Mouse (Mus musculus) adipocyte (in vitro differentiated cells): Measurements from ENCODE around the gene Ttll10.
A peak's percentile ranks its signal among the peaks of the same experiment; 100 is the strongest.

Source experiments
- DNase-seq: peaks from one replicate; pipeline ENCODE4 v3.0.0-alpha.2; 2016; ENCODE audit warnings: low spot score

The Ttll10 gene

DNA sequence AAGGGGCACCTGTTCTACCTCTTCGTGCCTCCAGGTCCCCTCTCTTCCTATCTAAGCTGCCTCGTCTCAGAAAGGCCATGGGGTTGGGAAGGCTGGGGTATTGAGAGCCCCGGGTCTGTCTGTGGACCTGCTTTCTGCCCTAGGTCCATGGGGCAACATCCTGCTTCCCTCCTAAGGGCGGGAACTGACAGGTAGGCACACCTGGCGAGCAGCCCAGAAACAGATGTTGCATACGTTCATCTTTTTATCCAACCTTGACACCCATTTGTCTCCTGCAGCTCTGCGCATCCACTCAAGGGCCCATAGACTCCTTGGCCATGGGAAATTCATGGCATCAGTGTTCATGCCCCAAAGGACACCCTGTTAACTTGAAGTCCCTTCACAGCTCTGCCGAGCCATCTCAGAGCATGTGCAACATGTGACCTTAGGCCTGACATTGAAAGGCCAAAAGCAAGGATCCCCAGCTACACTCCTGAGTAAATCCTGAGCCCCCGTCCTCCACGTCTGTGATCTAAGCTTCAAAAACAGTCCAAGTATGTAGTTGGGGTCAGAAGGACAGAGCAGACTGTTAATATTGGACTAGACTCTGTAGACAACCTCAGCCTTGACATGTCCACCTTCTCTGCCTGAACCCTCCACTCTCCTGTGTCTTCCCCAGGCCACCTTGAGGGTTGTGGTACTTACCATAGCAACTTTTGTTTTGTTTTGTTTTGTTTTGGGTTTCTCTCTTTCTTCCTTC lies 6.1 kb upstream of the Ttll10 start:
- DNase-seq: no peak

DNA sequence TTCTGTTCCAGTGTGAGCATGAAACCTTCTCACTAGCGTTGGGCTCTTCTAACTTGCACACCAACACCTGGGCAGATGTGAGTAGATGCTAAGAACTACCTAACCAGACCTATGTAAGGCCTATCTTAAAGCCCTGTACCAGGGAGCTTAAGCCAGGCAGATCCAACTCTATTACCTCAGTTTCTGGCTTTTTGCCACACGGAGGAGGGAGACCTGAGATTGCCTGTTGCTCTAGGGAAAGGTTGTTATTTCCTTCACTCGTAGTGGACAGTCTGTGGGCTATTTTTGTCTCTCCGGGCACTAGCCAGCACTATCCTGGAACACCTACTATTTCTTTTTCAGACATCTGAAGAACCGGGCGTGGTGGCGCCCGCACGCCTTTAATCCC lies 5.3 kb upstream of the Ttll10 start:
- DNase-seq: no peak

DNA sequence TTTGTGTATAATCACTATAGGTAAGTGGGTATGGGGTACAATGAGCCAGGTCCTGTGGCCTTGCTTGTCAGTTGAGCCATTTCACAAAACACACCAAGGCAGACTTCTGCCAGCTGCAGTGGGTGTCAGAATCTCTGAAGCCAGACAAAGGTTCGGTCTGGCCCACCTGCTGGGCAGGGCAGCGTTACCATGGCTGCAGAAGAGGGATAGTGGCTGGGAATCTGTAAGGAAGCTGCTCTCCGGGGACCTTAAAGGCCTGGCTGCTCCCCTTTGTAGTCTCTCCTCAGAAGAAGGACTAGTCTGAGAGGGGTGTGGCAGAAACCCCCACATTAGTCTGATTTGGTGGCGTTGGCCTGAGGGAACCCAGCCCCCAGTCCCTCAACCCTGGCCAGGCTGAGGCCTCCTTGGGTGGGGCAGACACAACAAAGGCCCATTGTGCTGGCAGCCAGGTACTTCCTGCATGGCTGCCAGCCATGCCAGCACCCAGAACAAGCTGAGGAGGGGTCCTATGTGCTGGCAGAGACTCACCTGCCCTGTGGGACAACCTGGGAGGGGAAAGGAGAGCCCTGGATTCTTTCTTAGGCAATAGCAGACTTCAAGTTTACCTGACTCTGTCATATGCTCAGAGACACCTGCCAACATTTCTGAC lies 4.8 kb upstream of the Ttll10 start:
- DNase-seq: no peak

DNA sequence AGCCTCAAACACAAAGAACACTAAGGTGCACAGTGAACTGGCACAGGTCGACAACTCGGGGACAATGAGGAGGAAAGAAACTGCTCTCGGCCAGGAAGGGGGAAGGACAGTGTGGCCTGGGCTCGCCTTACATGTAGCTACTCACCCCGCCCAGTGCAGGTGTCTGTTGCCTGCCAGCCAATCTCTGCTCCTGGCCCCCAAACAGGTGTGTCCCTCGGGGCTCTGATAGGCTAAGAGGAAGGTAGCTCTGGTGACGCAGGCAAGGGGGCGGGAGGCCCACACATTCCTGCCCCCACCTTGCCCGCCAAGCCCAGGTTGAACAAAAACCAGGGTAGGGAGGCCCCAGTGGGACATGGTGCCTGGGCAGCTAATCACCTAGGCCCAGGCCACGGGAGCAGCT lies 499 bp upstream of the Ttll10 start:
- DNase-seq: no peak

DNA sequence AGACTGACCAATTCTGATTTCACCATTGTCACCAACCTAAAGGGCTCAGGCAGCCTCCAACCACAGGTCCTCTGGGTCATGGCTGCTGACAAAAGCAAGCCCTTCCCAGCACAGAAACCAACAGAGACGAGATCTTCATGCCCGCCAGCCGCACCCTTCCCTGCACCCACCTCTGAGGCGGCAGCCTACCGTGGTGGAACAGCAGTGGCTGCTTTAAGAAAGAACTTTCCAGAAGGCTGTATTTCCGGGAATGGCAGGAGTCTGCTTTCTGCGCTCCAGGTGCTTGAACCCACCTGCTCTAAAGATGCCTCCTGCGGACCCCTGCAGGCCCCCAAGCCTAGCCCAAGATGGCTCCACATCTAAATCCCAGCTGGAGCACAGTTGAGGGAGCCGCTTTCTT lies 388 bp downstream of the Ttll10 start:
- DNase-seq: no peak

DNA sequence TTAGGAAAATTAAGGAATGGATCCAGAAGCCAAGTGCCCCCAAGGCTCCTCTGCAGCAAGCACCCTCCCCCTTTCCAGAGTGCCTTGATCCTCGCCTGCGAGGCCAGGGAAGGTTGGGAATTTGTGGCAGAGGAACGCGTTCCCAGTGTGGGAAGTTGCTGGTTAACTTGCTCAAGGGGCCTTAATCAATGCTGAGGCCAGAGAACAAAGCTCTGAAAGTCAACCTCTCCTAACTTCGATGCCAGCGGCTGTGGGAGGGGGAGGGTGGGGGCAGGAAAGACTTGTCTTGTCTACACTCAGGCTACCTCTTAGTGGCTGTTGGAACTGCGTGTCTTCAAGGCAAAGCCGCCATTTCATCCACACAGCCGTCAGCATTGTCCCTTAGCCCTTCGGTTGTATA lies 1.5 kb downstream of the Ttll10 start:
- DNase-seq: no peak

DNA sequence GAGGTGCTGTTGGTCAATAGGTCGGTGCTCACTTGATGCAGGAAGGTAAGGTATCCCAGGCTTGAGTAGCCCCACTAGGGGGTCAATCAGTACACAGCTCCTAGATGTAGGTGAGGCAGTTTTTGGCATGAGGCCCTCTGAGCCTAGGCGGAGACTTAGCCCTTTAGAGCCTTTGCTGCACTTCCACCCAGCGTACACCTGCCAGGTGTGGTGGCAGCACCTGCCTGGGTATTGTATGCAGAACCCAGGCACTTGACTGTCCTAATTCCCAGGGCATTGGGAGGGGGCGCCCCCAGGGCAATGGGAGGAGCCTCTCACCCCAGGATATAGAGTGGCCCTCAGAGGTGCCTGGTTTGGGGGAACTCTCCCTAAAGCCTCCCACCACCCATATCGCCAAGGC lies 4.0 kb downstream of the Ttll10 start:
- no peak for DNase-seq

DNA sequence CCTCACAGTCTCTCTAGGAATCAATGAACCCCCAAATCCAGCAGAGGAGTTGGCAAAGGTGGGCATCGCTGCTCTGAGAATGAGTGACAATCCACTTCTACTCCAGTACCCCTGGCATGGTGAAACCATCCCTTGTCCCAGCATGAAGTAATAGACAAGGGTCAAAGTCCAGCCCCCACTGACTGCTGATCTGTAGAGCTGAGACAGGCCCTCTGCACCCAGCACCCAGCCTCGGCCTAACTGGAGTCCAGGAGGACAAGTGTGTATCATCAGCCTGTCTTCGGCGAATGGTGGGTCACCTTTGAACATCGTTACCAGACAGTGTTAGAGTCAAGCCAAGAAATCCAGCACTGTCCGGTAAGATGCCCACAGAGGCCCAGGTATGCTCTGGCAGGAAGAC lies 4.6 kb downstream of the Ttll10 start:
- no peak for DNase-seq

DNA sequence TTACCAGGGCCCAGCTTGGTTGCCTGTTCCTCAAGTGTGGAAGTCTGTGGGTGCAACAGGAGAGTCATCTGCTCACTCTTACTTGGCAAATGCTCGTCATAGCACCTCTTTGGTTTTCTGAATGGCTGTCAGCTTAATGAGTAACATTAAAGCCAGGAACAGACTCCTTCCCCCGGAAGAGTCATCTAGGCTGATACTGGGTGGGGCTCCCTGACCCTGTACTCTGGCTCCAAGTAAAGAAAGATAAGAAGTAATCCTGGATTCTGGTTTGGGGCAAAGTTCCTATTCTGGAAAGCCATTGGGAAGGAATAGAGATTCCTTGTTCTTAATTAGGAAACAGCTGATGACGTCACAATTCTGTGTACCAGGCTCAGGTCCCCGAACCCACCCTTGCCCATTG lies 5.1 kb downstream of the Ttll10 start:
- no peak for DNase-seq

DNA sequence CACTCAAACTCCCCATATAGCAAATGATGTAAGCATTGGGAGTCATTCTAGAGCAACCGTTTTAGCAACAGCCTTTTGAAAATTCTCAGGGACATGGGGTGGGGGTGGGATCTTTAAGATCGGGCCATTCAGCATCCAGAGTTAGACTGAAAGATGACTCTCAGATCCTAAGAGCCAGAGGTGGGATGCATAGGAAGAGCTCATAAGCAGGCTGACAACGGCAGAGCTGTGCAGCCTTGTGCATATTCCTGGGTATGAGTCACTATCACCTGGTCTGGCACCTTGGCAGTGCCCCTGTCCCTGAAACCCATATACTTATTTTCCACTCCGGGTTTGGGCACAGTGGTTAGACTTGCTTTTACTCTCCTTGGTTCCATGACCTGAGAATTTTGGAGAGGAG lies 6.1 kb downstream of the Ttll10 start:
- no peak for DNase-seq

DNA sequence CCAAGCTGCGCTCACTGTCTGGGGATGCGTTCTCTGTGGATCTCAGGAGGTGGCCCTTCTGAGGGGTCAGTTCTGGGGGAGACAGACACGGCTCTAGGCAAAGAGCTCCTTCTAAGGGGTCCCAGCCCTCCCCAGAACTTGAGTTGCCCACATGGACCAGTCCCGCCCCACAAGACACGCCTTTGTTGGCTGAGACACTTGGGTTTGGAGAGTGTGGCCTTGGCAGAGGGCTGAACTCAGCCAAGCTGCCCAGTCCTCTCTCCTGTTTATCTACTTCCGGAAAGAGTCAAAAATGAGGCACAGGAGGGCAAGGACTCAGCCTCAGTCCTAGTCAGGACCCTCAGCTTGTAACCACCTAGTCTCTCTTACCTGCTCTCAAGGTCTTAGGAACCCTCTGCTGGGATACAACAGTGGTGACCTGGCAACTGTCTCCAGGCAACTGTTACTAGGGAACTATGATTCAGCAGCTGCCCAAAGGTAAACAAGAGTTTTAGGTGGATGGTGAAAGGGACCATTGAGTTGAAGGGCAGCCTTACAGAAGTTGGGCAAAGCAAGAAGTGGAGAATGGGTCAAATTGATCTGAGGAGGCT lies 8.7 kb downstream of the Ttll10 start:
- DNase-seq: no peak

DNA sequence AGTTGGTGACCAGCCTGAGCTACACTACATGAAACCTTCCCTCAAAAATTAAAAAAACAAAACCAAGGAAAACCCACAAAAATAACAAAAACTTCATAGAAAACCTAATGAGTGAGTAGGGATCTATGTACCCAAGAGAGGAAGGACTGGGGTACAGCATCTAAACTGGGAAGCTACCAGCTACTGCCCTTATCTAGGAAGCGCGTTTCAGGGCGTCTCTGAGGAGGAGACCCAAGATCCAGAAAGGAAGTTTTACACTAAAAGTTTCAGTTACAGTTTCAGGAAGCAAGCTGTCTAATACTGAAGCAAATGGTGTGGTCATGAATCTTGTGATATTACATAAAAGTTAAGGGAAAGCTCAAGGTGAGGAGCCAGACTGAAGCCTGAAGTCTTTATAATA lies 9.4 kb downstream of the Ttll10 start:
- no peak for DNase-seq

DNA sequence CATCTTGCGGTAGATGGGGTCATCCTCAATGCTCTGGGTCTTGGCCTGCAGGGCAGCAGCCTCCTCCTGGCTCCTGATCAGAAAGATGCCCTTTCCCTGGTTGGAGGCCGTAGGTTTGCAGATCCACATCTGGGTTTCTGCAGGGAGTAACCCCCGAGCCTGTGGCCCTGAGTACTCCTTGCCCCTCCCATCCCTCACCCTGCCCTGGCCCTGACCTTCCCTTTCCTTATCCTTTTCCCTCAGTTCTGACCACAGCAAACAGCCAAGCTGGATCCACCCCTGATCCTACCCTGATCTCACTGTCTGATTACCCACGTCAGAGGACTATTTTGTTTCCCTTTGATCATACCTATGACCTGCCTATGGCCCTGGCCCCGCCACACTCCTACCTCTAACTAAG lies 14.5 kb downstream of the Ttll10 start:
- no peak for DNase-seq

DNA sequence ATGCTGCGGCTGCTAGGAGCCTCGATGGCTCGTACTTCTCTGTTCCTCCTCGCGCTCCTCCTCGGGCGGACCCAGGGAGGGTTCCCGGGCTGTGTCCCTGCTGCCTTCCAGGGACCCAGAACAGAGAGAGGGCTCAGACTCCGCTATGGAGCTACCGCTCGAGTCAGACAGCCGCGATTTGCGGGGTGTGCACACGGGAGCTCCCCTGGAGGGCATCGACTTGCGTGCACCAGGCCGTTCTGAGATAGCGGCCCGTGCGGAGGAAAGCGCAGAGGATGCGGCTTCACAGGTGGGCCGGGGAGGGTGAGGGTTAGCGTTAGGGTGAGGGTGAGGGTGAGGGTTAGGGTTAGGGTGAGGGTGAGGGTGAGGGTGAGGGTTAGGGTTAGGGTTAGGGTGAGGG lies 24.3 kb downstream of the Ttll10 start:
- no peak for DNase-seq

DNA sequence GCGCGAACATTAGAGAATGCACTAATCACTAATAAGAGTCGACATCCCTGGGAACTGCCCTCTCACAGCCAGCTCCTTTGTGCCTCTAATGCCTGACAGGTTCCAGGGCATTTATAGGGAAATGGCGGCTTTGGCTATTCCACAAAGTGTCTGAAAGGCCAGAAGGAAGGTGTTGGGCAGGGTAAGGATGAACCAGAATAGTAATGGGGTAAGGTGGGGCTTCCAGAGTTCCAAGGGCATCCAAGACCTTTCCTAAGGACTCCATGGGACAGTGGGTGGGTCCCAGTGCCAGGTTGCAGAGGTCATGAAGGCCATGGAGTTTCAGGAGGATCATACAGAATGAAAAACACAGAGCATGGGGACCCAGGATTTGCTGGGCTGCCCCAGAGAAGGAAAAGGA lies 24.9 kb downstream of the Ttll10 start:
- no peak for DNase-seq

DNA sequence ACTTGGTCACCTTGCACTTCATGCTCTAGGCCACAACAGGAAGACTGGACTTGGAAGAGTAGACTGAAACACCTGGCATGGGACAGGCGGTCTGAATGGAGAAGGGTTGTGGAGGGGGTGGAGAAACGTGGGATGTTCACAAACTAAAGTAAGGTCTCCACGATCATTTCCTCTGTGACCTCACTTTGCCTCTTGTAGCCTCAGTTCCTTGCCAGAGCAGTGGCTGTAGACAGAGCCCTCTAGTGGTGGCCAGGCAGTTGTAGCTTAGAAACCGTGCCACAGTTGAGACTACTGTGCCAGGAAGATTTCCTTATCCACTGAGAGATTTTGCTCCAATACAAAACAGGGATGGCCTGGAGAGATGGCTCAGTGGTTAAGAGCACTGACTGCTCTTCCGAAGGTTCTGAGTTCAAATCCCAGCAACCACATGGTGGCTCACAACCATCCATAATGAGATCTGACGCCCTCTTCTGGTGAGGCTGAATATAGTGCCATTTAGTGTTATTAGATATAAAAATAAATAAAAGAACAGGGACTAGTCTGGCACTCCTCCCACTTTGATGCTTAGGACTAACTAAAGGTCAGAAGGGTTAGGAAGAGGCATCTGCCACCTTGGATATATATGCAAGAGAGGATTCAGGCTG lies 25.6 kb downstream of the Ttll10 start:
- DNase-seq: peak; percentile 87

DNA sequence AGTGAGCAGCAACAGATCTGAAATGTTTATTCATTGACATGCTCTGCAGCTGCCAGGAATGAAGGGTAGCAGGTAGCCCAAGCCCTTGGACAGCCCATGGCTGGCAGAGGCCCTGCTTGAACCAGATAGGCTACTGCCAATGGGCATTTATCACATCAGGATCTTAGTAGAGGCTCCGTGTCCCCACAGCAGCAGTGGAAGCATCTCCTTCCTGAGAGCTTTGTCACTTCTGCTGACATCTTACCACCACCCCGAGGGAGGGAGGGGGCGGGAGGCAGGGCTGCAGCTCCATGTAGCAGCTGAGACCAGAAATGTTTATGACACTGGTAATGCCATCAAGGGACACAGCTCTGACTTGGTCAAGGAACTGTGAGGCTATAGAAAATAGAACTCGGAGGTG lies 26.4 kb downstream of the Ttll10 start:
- DNase-seq: no peak

DNA sequence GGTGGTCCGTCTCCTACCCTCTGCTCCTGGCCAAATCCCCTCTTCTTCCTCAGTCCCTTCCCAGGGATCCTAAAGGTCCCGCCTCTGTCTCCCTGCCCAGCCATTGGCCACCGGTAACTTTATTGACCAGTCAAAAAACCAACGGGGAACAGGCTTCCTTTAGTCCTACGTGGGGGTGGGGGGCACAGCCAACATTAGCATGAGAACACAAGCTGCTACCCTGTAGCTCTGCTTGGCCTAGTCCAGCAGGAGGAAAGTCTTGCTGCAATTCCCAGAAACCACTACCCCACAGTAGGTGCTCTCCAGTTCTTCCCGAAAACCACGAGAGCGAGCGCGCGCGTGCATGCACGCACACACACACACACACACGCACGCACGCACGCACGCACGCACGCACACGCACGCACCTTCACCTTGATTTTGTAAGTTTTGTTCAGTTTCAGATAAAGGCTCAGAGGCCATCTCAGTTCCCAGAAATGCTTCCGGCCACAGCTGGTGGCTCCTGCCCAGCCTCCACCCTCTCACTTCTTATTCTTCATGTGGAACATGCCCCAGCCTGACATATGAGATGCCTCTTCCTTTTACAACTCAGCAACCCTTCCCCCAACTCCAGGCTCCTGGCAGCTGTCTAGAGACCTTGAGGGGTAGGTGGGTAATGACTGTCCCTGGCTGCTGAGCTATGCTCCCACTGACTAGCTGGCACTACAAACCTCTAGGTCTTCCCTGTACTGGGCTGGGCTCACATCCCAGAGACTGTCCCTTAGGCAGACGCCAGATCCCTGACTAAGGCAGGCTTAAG lies 27.4 kb downstream of the Ttll10 start:
- DNase-seq: peak; percentile 88

DNA sequence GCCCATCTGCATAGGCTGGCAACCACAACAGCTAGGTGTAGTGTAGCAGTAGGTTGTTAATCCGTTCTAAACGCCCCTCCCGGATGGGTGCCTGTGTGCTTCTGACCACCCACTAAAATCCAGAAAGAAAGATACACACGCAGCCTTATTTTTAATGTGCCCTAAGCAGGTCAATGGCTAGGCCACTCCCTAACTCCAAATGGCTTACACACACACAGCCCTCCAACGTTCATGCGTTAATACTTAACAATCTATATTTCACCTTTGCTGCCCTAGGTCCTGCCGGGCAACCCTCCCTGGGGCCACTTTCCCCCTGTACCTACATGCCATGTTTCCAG lies 28.0 kb downstream of the Ttll10 start:
- no peak for DNase-seq

DNA sequence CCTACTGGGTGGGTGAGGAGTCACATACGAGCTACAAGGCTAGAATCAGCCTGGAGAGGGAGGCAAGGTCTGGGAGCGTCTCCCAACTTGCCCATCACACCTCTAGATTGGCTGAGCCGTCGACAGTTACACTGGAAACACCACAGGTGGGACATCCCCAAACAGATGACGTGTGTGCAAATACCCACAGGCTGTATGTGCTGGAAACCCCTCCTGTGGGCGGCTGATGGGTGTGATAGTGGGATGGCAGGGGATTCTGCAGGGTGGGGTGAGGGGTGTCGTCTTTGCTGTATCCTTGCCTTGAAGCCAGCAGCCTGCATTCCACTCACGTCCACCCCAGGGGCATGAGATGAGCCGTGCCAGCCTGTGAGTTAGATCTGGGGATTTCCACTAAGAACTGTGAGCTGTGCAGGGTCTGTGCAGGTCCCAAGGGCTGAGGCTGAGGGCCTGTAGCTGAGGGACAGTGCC lies 28.5 kb downstream of the Ttll10 start:
- no peak for DNase-seq

DNA sequence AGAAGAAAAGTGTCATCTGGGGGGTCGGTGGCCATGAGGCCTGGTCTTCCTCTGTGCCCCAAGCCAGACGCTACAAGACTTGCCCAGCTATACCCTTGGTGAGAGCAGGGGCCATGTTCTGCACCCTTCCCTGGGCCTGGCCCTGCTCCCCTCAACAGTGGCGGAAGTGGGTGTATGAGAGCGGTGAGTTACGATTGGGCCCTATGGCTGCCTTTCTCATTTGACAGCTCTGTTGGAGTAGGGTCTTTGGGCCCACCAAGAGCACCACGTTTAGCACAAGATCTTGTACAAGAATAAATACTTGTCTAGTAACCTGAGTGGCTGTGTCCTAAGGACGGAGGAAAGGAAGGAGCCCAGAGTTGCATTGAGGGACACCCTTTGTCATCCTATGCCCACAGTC lies 30.6 kb downstream of the Ttll10 start:
- DNase-seq: no peak

DNA sequence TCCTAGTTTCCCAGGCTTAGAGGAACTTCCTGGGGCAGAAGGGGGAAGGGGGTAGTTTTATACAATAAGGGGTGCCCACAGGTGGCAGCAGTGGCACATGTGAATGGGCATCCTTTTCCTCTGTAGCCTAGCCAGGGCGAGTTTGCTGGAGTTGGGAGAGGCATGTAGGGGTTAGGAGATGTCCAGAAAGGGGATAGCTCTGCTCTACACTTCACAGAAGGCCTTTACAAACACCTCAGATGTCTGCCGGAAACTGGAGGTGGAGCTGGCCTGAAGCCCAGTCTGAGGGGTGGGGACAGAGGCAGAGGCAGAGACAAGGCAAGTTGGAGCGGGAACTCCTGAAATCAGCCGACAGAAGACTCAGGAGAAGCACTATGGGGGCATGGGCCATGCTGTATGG lies 33.2 kb downstream of the Ttll10 start, which contains the start of gene Tnfrsf18:
Tnfrsf18 (plus strand) TSS at position 152 of the 400 bp plus-strand sequence.
- DNase-seq: no peak
